Mouse (Mus musculus) intestine, postnatal 0 days (tissue): ENCODE results near the gene Nqo2. TPM values are rescaled to one million over a fixed set of nuclear protein-coding genes. Genes with fewer than 3 reads are reported as not detected.

Source experiments
- ATAC-seq: fragments of 200-750 bp; cut with Nextera tagmentation; 2 replicates; pipeline ENCODE4 v1.8.0; 2017; ENCODE audit warnings: mild to moderate bottlenecking, moderate TSS enrichment, moderate library complexity
- H3K27ac ChIP-seq: fragments of 300-500 bp; sonication (generic); 2 replicates; pipeline ENCODE4 v1.5.1; 2014; ENCODE audit warnings: mild to moderate bottlenecking, low read depth, low read length, moderate library complexity
- H3K27me3 ChIP-seq: fragments of 300-500 bp; sonication (generic); replicated peaks from 2 replicates; pipeline ENCODE4 v1.6.1; 2014; ENCODE audit warnings: low read length, mixed read lengths; ENCODE audit not compliant: control insufficient read depth, insufficient read depth
- H3K36me3 ChIP-seq: fragments of 300-500 bp; sonication (generic); 2 replicates; pipeline ENCODE4 v1.6.1; 2014; ENCODE audit warnings: mild to moderate bottlenecking, moderate library complexity; ENCODE audit not compliant: control insufficient read depth, insufficient read depth
- H3K4me1 ChIP-seq: fragments of 300-500 bp; sonication (generic); replicated peaks from 2 replicates; pipeline ENCODE4 v1.6.1; 2014; ENCODE audit warnings: antibody characterized with exemption, low read length, mixed read lengths; ENCODE audit not compliant: control insufficient read depth, insufficient read depth
- H3K4me2 ChIP-seq: fragments of 300-500 bp; sonication (generic); replicated peaks from 2 replicates; pipeline ENCODE4 v1.6.1; 2014; ENCODE audit warnings: low read depth, mild to moderate bottlenecking, moderate library complexity
- H3K4me3 ChIP-seq: fragments of 300-500 bp; sonication (generic); 2 replicates; pipeline ENCODE4 v1.5.1; 2014; ENCODE audit warnings: low read depth, low read length
- H3K9ac ChIP-seq: fragments of 300-500 bp; sonication (generic); 2 replicates; pipeline ENCODE4 v1.6.1; 2014; ENCODE audit warnings: mild to moderate bottlenecking, low read depth, low read length
- H3K9me3 ChIP-seq: fragments of 300-500 bp; sonication (generic); 2 replicates; pipeline ENCODE4 v1.6.1; 2016; ENCODE audit warnings: mixed run types; ENCODE audit not compliant: control insufficient read depth
- CTCF ChIP-seq: sonication (generic); IDR thresholded peaks from 2 replicates; pipeline ENCODE4 v1.5.1; 2016; ENCODE audit warnings: low read depth, mild to moderate bottlenecking, control low read depth, antibody characterized with exemption, moderate library complexity
- WGBS: fragments of 180-500 bp; shearing (Covaris S2); extraction: QIAGEN DNeasy Blood & Tissue Kit; methylation state at CpG from one replicate; pipeline ENCODE4 v1.1.7; 2014; 5-methylcytosine and 5-hydroxymethylcytosine counted together
- polyA plus RNA-seq: library from polyadenylated mRNA; unstranded; fragments of >200 nt; fragmentation: Nextera tagmentation; extraction: Ambion mirVana; gene quantifications from 2 replicates; pipeline ENCODE4 v1.2.1, GENCODE M21; 2015

Nqo2 gene
- polyA plus RNA-seq, 1 experiment from 2014 or later, result 27.5 TPM

DNA sequence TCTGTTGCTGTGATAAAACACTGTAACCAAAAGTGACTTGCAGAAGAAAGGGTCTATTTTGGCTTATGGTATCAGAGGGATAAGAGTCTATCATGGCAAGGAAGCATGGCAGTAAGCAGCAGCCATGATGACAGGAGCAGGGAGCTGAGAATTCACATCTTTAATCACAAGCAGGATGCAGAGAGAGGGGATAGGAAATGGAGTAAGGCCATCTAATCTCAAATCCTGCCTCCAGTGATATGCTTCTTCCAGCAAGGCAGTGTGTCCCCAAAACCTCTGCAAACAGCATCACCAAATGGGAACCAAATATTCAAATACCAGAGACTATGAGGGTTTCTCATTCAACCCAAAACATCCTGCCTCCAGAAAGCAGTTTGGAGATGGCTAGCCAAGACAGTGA is 2.1 kb downstream of the Nqo2 start:
- no peaks in the 10 kb centered on the region for H3K4me1 ChIP-seq
- no peak overlapping the region for H3K4me3 ChIP-seq
- H3K36me3 ChIP-seq, result no peaks in the 10 kb centered on the region
- no peak for TF ChIP-seq CTCF
- no peaks in the 10 kb centered on the region for H3K9me3 ChIP-seq
- ATAC-seq, result no peak
- no peak overlapping the region for H3K9ac ChIP-seq
- H3K27ac ChIP-seq, result no peak overlapping the region
- no peak overlapping the region for H3K4me2 ChIP-seq
- H3K27me3 ChIP-seq, result no peaks in the 10 kb centered on the region

GRCm38 (mm10) chr13:33989625-33990024 is 25.1 kb downstream of the Nqo2 start:
- TF ChIP-seq CTCF, result no peak
- peaks cover 20% of the 10 kb centered on the region for H3K36me3 ChIP-seq
- no peaks in the 10 kb centered on the region for H3K27me3 ChIP-seq
- 80% methylated on average over 5 of the region's 5 CpGs for WGBS
- ATAC-seq, result no peak
- H3K9ac ChIP-seq, result no peak overlapping the region
- no peaks in the 10 kb centered on the region for H3K4me1 ChIP-seq
- no peaks in the 10 kb centered on the region for H3K9me3 ChIP-seq
- no peak overlapping the region for H3K4me3 ChIP-seq
- no peak overlapping the region for H3K27ac ChIP-seq
- H3K4me2 ChIP-seq, result no peak overlapping the region

DNA sequence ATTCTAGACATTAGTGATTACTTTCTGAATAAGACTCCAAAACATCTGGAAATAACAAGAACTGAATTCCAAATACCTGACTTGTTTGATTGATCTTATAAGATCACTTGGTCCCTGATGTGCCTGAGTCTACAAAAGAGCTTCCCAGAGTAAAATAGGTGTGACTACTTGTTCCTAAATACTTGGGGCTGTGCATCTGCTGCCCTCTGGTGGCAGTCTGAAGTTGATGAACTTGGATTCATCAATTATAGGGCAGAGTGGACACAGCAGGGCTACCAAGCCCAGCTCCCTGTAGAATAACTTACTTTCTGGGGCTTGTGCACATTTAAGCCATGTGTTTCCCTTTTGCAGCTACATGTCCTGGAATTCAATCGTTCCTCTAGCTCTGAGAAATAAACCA is 30.7 kb downstream of the Nqo2 start:
- 13% methylated on average over 1 of the region's 1 CpGs for WGBS
- Histone ChIP-seq H3K4me3 (no peak overlapping the region), H3K9me3 (no peaks in the 10 kb centered on the region), H3K4me2 (no peak overlapping the region), H3K4me1 (no peaks in the 10 kb centered on the region), H3K36me3 (no peaks in the 10 kb centered on the region), H3K9ac (no peak overlapping the region), H3K27ac (no peak overlapping the region), H3K27me3 (no peaks in the 10 kb centered on the region)
- peak; percentile 31; the same call in 1 of the 2 replicates for ATAC-seq
- peak; percentile 94 for TF ChIP-seq CTCF

GRCm38 (mm10) chr13:34002058-34003006 is 37.8 kb downstream of the Nqo2 start, which contains the start of the genes Ripk1 and Serpinb6a:
Gene Ripk1, plus strand, starts transcription at chr13:34002363.
Gene Serpinb6a, minus strand, starts transcription at chr13:34002794.
- Histone ChIP-seq H3K9me3 (no peaks in the 10 kb centered on the region), H3K27me3 (no peaks in the 10 kb centered on the region), H3K4me3 (peak within 1 kb of the TSS; percentile 78), H3K4me2 (peak within 1 kb of the TSS; percentile 83), H3K36me3 (no peaks in the 10 kb centered on the region), H3K9ac (peak within 1 kb of the TSS; percentile 86), H3K4me1 (peaks cover 1% of the 10 kb centered on the region; the same call in 1 of the 2 replicates), H3K27ac (peak within 1 kb of the TSS; percentile 94)
- TF ChIP-seq CTCF, result peak; percentile 71
- under 1% methylated on average over 91 of the region's 92 CpGs for WGBS
- peak; percentile 97 for ATAC-seq

DNA sequence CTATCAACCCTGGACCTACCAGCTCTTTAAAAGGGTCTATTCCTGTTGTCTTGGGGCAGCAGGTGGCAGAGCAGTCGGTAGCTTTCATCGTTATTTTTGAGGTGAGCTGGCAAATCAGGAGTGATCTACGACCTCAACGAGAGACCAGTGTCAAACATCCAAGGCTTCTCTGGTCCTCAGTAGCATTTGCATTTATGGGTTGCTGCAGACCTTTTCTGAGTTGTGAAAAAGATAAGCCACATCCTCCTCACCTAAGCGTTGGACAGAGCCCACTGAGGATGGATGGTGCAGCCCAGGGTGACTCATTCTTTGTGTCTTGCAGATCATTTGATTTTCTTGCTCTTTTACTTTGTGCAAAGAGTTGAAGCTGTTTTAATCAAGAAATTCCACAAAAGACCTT is 38.6 kb downstream of the Nqo2 start:
- WGBS, result 5% methylated on average over 5 of the region's 5 CpGs
- Histone ChIP-seq H3K4me2 (peak overlapping the region; percentile 83), H3K4me1 (peaks cover 3% of the 10 kb centered on the region; the same call in 1 of the 2 replicates), H3K27ac (no peak overlapping the region), H3K36me3 (no peaks in the 10 kb centered on the region), H3K27me3 (no peaks in the 10 kb centered on the region), H3K9ac (peak overlapping the region; percentile 86), H3K9me3 (no peaks in the 10 kb centered on the region), H3K4me3 (peak overlapping the region; percentile 78)
- no peak for ATAC-seq
- TF ChIP-seq CTCF, result no peak

DNA sequence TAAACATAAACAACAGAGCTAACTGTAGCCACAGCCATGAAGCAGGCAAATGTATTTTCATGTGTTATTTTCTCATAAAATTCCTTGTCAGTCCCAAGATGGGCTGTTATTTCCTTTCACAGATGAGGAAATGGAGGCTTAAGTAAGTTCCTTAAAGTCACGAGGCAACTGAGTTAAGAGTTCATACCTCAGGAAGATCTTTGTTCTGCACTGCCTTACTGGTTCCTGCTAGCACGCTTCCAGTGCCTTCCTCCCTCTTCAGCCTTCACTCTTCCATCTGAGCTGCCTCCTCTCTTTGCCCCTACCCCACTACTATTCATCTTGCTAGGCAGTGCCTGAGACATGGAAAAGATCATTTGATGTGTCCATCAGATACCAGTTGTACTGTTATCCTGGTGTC is 42.7 kb downstream of the Nqo2 start:
- ATAC-seq, result no peak
- Histone ChIP-seq H3K36me3 (peaks cover 22% of the 10 kb centered on the region), H3K4me3 (no peak overlapping the region), H3K27ac (no peak overlapping the region), H3K9ac (no peak overlapping the region), H3K4me1 (peaks cover 3% of the 10 kb centered on the region; the same call in 1 of the 2 replicates), H3K9me3 (no peaks in the 10 kb centered on the region), H3K27me3 (no peaks in the 10 kb centered on the region), H3K4me2 (no peak overlapping the region)
- WGBS, result 36% methylated on average over 2 of the region's 2 CpGs
- TF ChIP-seq CTCF, result no peak
